Mouse (Mus musculus) urinary bladder, postnatal 36 days (tissue): Measurements from ENCODE around the gene Krtap3-2.
"Not testable (repeated sequence)": the region's sequence is repeated elsewhere in the genome, so short reads cannot be mapped to it uniquely, and the experiment has no call there.

Experiments used
- DNase-seq, 2 experiments: peaks; one replicate each; pipeline ENCODE4 v3.0.0; 2022; ENCODE audit warnings: low spot score in 2 of 2, mixed read lengths in 1 of 2

Krtap3-2 gene

DNA sequence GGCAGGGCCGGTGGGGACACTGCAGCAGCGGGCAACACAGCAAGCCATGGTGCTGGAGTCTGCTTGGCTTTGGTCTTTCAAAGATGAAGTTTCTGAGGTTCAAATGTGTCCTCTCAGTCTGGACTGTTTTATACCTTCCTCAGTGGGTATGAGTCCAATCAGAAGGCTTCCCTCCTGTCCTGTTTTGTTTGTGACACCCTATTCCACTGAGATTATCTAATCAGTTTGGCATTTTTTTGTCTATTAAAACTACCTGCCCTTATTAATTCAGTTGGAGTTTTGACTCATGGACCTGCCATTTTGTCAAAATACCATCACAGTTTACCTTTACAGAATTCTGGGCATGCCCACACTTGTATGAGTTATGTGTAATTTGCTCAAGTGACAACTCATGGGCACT lies at the start of gene Krtap3-2:
Krtap3-2 (minus strand) TSS at position 101 of the 400 bp plus-strand sequence.
- no peak for DNase-seq

GRCm38 (mm10) chr11:99603208-99603607 lies 46.6 kb upstream of the Krtap3-2 start, which contains the start of gene Gm11938:
Gene Gm11938 (minus strand): TSS chr11:99603308.
- DNase-seq, result not testable (repeated sequence)

DNA sequence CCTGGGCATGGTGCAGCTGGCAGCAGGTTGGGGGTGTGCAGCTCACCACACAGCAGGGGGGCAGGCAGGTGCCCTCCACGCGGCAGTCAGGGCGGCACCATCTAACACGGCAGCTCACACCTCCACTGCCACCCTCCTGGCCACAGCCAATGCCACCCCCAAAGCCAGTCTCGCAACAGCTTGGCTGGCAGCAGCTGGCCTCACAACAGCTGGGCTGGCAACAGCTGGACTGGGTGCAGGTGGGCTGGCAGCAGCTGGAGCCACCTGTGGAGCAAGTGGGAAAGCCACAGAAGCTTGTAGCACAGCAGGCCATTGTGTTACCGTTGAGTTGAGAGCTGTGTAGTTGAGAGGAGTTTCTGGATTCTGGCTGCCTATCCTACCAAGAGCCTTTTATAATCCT lies 41.1 kb upstream of the Krtap3-2 start, which contains the start of gene Krtap9-3:
Krtap9-3 (minus strand) TSS at position 364 of the 400 bp plus-strand sequence.
- DNase-seq, result not testable (repeated sequence)

DNA sequence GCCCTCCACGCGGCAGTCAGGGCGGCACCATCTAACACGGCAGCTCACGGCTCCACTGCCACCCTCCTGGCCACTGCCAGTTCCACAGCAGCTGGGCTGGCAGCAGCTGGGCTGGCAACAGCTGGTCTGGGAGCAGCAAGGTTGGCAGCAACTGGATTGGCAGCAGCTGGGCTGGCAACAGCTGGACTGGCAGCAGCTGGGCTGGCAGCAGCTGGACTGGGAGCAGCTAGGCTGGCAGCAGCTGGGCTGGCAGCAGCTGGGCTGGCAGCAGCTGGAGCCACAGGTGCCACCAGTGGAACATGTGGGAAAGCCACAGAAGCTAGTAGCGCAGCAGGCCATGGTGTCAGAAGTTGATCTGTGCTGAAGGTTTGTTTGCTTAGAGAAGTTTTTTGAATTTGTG lies 34.3 kb upstream of the Krtap3-2 start, which contains the start of gene Krtap1-3:
Krtap1-3 (minus strand) TSS at position 359 of the 400 bp plus-strand sequence.
- no peak for DNase-seq

DNA sequence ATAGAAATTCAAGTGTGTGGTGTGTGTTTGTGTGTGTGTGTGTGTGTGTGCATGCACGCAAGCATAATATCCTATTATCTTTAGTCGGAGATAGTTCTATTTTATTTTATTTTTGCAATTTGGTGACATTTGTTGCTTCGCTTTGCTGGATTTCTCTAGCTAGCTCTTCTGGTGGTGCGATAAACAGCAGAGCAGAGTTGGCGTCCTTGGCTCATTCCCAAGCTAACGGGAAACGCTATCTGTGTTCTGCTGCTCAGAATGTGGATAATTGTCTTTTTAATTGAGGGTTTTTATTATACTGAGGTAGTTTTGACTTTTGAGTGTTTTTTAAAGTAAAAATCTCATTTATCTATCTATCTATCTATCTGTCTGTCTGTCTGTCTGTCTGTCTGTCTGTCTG lies 28.4 kb upstream of the Krtap3-2 start:
- no peak for DNase-seq

GRCm38 (mm10) chr11:99583245-99583704 lies 26.6 kb upstream of the Krtap3-2 start, which contains the start of gene Krtap1-4:
Gene Krtap1-4 (minus strand): TSS chr11:99583654.
- no peak for DNase-seq

DNA sequence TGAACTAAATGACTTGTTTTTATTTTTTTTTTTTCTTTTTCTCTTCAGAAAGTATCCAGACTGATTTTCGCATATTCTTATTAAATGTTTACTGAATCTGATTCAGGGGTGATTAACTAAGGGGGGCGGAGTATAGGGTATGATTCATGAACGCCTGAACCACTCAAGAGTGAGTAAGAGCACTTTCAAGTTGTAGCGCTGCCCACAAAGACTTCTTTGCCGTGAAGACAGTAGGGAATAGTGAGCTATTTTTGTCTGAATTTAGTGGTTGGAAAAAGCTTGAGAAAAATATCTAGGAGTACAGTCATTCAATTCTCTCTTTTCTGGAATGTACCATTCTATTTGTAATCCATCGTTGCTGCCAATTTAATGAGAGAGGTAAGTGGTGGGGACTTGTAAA lies 24.9 kb upstream of the Krtap3-2 start:
- DNase-seq, result no peak

GRCm38 (mm10) chr11:99581051-99581450 lies 24.4 kb upstream of the Krtap3-2 start:
- no peak for DNase-seq

- no peak for DNase-seq
Observed at GRCm38 (mm10) chr11:99580636-99581035, 24.0 kb upstream of the Krtap3-2 start, which contains the start of gene Krtap1-5. Gene Krtap1-5 (minus strand): TSS chr11:99581016.

GRCm38 (mm10) chr11:99574106-99574505 lies 17.5 kb upstream of the Krtap3-2 start:
- peak; percentile 65 to 77 for DNase-seq

- no peak for DNase-seq
Observed at GRCm38 (mm10) chr11:99573164-99573563, 16.5 kb upstream of the Krtap3-2 start.

DNA sequence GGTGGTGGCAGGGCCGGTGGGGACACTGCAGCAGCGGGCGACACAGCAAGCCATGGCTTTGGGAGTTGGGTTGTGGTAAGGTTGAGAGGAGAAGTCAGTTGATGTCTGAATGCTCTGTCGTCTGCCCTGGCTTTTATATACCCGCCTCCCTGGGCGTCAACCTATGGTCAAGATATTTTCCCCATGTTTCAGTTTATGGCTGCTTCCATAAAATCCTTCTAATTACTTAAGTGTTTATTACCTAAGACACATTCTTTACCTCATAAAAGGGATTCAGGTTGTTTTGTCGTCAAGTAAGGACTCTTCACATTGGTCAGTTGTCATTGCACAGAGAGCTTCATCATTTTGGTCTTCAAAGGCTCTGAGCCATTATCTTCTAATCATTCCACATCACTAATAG lies 9.9 kb upstream of the Krtap3-2 start, which contains the start of gene Krtap3-1:
Krtap3-1 (minus strand) TSS at position 101 of the 400 bp plus-strand sequence.
- DNase-seq, result no peak

DNA sequence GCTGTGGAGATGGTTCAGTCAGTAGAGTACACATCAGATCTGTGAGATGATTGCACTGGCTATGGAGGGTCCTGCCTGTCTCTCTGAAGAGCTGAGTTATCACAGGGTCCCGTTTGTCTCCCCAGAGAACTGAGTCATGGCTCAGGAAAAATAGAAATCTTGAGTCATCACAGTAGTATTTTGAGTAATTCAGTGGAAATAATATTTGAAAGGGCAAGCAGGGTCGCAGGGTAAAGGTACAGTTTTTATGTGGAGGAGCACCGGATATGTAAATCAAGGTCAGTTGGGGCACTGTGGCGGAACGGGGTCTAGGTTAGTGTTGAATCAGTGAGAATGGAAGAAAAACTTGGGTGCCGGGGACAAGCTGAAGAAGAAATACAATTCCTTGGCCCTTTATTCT lies 5.9 kb upstream of the Krtap3-2 start:
- DNase-seq, result no peak

- DNase-seq, result no peak
Observed at GRCm38 (mm10) chr11:99559366-99559765, 2.7 kb upstream of the Krtap3-2 start, which contains the start of gene Gm11939. Gene Gm11939 (minus strand): TSS chr11:99559466.

GRCm38 (mm10) chr11:99557976-99558745 lies 1.5 kb upstream of the Krtap3-2 start:
- DNase-seq, result no peak

GRCm38 (mm10) chr11:99556195-99556594 lies 458 bp downstream of the Krtap3-2 start:
- DNase-seq, result no peak

DNA sequence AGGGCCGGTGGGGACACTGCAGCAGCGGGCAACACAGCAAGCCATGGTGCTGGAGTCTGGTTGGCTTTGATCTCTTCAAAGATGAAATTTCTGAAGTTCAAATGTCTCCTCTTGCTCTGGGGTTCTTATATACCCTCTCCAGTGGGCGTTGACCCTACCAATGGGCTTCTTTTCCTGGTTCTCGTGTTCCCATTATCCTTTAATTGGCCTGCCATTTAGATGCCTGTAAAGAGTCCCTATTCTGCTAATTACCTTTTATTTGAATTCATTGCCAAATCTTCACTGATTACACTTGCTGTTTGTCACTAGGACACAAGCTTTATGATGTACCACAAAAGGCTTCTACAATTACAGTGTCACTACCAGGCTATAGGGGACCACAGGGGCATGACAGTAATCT lies 5.9 kb downstream of the Krtap3-2 start, which contains the start of gene Krtap3-3:
Krtap3-3 (minus strand) TSS at position 101 of the 400 bp plus-strand sequence.
- DNase-seq, result no peak

DNA sequence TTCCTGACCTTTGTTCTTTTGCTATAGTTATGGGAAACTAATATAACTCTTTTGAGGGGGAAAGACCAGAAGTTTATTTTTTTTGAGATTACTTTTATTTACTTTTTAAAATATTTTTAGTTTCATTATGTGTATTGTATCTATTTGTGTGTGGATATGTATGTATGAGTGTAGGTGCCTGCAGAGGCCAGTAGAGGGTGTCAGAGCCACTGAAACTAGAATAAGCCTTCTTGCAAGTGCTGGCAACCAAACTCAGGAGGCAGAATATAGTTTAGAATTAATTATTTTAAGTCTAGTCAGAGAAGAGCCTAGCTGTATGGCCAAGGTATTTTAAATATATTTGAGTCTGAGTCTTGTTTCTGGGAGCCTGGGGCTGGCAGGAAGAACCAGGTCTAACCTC lies 8.8 kb downstream of the Krtap3-2 start:
- DNase-seq, result no peak

GRCm38 (mm10) chr11:99539721-99540120 lies 16.9 kb downstream of the Krtap3-2 start:
- DNase-seq, result no peak

DNA sequence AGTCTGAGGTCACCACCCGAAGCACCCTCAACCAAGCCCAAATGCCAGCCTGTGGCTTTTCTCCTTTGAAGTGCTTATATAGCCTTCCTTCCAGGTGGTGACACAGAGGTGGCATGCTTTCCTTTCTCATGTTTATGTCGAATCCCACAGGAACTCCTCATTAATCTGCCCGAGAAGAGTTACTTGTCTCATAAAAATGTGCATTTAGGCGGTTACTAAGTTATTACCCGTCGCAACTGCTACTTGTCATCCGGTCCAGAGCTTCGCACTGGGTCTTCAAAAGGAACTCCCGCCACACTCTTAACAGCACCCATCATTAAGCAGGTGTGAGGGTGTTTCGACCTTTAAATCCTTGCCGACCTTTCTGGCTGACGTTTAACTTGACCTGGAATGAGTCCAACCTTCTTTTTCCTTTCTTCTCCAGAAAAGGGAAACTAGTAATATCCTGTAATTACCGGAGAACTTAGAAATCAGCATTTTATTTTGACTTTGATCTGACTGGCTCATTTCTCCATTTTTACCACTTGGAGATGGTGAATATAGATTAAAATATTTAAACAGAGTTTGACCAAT lies 35.3 kb downstream of the Krtap3-2 start, which contains the start of gene Krt39:
Krt39 (minus strand) TSS at position 51 of the 573 bp plus-strand sequence.
- DNase-seq, result no peak

- peak; percentile 52 to 54 for DNase-seq
Observed at GRCm38 (mm10) chr11:99514098-99514497, 42.6 kb downstream of the Krtap3-2 start.
